Mouse (Mus musculus): ENCODE measurements at regions not wholly inside any gene's neighbourhood (a gene's known extent, or its start where the extent isn't known, plus 50 kb on each side); places are given as distances from the start of the nearest gene placed in this dataset.

DNA sequence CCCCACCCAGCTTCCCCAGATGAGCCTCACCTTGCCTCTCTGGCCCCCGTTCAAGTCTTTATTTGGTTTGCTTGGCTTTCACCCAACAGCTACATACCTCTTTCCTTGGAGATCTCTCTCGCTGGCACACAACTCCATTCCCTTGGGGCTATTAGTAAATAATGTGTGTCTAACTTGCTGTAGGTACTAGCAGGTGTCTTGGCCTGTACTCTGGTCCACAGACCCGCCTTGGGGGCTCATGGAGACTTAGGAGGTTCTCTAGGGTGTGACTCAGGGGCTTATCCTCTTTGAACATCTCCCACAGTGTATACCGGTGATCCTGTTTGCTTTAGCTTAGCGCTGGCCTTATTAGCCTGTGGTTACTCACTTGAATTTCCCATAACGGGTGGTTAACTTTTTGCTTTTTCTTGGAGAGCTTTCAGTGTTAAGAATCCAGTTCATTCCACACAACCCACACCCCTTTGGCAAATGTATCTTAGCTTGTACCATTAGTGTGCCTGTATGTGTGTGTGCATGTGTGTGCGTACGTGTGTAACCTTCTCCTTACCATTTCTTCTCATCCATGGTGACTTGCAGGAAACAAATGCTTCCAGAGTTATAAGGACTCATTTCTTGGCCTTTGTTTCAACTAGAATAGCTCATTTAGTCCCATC is 67.3 kb upstream of the Map4k3 start:
- no peak for TF ChIP-seq POLR2A (IDR thresholded peaks at IDR 0.05; ENCODE audit: insufficient read depth, low read length)
- TF ChIP-seq CTCF (IDR thresholded peaks at IDR 0.05; ENCODE audit: low read depth, low read length): no peak
- no peak for TF ChIP-seq EP300 (IDR thresholded peaks at IDR 0.05; ENCODE audit: insufficient read depth, low read depth, low read length)
